21 mouse cellular contexts compared by ENCODE assay signal in genomic region chr3:129893143-129893542, GRCm38 (mm10). TPM values are rescaled to one million over a fixed set of nuclear protein-coding genes. Genes with fewer than 3 reads are reported as not detected.
DNase-seq lines count a peak whose midpoint lies in the region; ATAC-seq and TF ChIP-seq lines count a peak whose summit lies in the region.
"Had no signal": no experiment of that assay in that cellular context is flagged by ENCODE, and none has a peak within 500 bp of the region (broad histone marks: within the 10 kb centered on the region; RNA-seq: fewer than 3 reads in every experiment).

No protein-coding gene starts in this region.

- H3K9ac ChIP-seq in CH12.LX (ENCODE audit: insufficient read depth, low read depth), result no peak overlapping the region

- no peak for ATAC-seq in erythroblast, adult 5-6 weeks (replicated peaks; ENCODE audit: low FRiP score, poor library complexity, severe bottlenecking)
- ATAC-seq: activated CD4-positive, CD25-positive, alpha-beta regulatory T cell, adult 4 months; CD4-positive, CD25-positive, alpha-beta regulatory T cell, adult 4 months; Patski had no signal

- peak overlapping the region; percentile 100 for H3K27ac ChIP-seq in CH12.LX (ENCODE audit: insufficient read depth, low read depth)

- TF ChIP-seq EP300 in CH12.LX (IDR thresholded peaks at IDR 0.05; ENCODE audit: low read length), result peak; percentile 93

- peak overlapping the region; percentile 63 for H3K4me2 ChIP-seq in CH12.LX (ENCODE audit: insufficient read depth, low read depth, poor library complexity, severe bottlenecking)

- no peaks in the 10 kb centered on the region for H3K9me3 ChIP-seq in CH12.LX (replicated peaks; ENCODE audit: low read length)
- H3K9me3 ChIP-seq: G1E had no signal

- DNase-seq in CH12.LX (ENCODE audit: extremely low read depth), result peak; percentile 87
- DNase-seq: adrenal gland, adult 2 months; adrenal gland, adult 8-10 months; adrenal gland, postnatal 10 days; adrenal gland, postnatal 14 days; adrenal gland, postnatal 25 days; adrenal gland, postnatal 36 days; B cell, adult 2 months; cerebellum, adult 11 months; cerebellum, adult 11-12 months; cerebellum, adult 18-20 months; cerebellum, adult 2 months; cerebellum, adult 8-10 months had no signal

- no peak for TF ChIP-seq RAD21 in CH12.LX (IDR thresholded peaks at IDR 0.05; ENCODE audit: low read depth, low read length)

- peaks cover 22 to 36% of the 10 kb centered on the region in 2 experiments for H3K4me1 ChIP-seq in CH12.LX (ENCODE audit: control insufficient read depth in 1 of 2, insufficient read depth in 2 of 2)

- in situ Hi-C loops in CH12.LX (cut with MboI; ENCODE audit: low pct_ligation_motif_present, low pct_unique_long_range_greater_than_20kb, low sequenced_read_pairs), result no loop called here

- H3K27me3 ChIP-seq in CH12.LX (replicated peaks), result no peaks in the 10 kb centered on the region
- H3K27me3 ChIP-seq: Patski had no signal

- peak overlapping the region in 1 of 3 experiments; percentile 45 for H3K4me3 ChIP-seq in CH12.LX (replicated peaks in 1 of 3; ENCODE audit: low read depth in 2 of 3, low read length in 2 of 3, poor library complexity in 1 of 3)

- TF ChIP-seq POLR2A in CH12.LX (IDR thresholded peaks at IDR 0.05; ENCODE audit: low read depth, low read length), result no peak

- peaks cover 24 to 74% of the 10 kb centered on the region in 2 experiments for H3K36me3 ChIP-seq in CH12.LX (replicated peaks in 1 of 2; ENCODE audit: control insufficient read depth in 1 of 2, insufficient read depth in 1 of 2, low read length in 1 of 2)

- dilution Hi-C loops in CH12.LX (cut with MboI; ENCODE audit: extremely low pct_ligation_motif_present, extremely low pct_unique_long_range_greater_than_20kb, low sequenced_read_pairs), result no loop called here

- no peaks in the 10 kb centered on the region for H3K79me2 ChIP-seq in CH12.LX (replicated peaks; ENCODE audit: control insufficient read depth, extremely low read depth, insufficient read depth, poor library complexity, severe bottlenecking)

- no peak for TF ChIP-seq CTCF in CH12.LX (conservative IDR thresholded peaks at IDR 0.05 in 1 of 2, IDR thresholded peaks at IDR 0.05 in 1 of 2; ENCODE audit: low read depth in 2 of 2, low read length in 2 of 2)

TF ChIP-seq in CH12.LX, 34 proteins besides CTCF, POLR2A, EP300 and RAD21:
- TF ChIP-seq MXI1 (IDR thresholded peaks at IDR 0.05; ENCODE audit: low read depth, low read length) (no peak), E2F4 (IDR thresholded peaks at IDR 0.05; ENCODE audit: insufficient replicate concordance, low read depth, low read length) (no peak), IRF4 (IDR thresholded peaks at IDR 0.05; ENCODE audit: low read depth, low read length) (peak; percentile 92), MEF2A (IDR thresholded peaks at IDR 0.05; ENCODE audit: borderline replicate concordance, low read depth, low read length) (peak; percentile 48; the same call in 1 of the 2 replicates), SIN3A (IDR thresholded peaks at IDR 0.05; ENCODE audit: low read length) (peak; percentile 26; the same call in 1 of the 2 replicates), BHLHE40 (IDR thresholded peaks at IDR 0.05; ENCODE audit: low read depth, low read length) (peak; percentile 67), UBTF (IDR thresholded peaks at IDR 0.05; ENCODE audit: low read depth, low read length) (0 out of 2 replicates have a peak, but pooled peaks have one; percentile 8), JUND (conservative IDR thresholded peaks at IDR 0.05; ENCODE audit: low read depth, low read length) (peak; percentile 61), TCF12 (IDR thresholded peaks at IDR 0.05; ENCODE audit: low read depth, low read length) (peak; percentile 74; the same call in 1 of the 2 replicates)

RNA-seq across cellular contexts. Expression of gene Casp6, which starts 8.1 kb away (rescaled TPM):
- total RNA-seq in CH12.LX (2012; rRNA removed), result 6.0 and 10.5 TPM in 2 replicates
- 14.4 and 15.3 TPM in 2 replicates for total RNA-seq in CH12.LX (2014; rRNA removed)
- 26.2 and 31.7 TPM in 2 replicates for polyA plus RNA-seq in CH12.LX (2012; ENCODE audit: insufficient read length, low read depth)
- total RNA-seq in erythroblast, adult 5-6 weeks (2015; ENCODE audit: low replicate concordance), result 4.6 and 20.6 TPM in 2 replicates
- 3.6 and 6.9 TPM in 2 replicates for total RNA-seq in erythroblast, adult 5-6 weeks (2017; ENCODE audit: low replicate concordance)

RNA-seq across cellular contexts. Expression of gene Pla2g12a, which starts 14.7 kb away (rescaled TPM):
- total RNA-seq in CH12.LX (2012; rRNA removed) (38.4 and 50.2 TPM in 2 replicates), CH12.LX (2014; rRNA removed) (78.3 and 81.6 TPM in 2 replicates)
- polyA plus RNA-seq in CH12.LX (2012; ENCODE audit: insufficient read length, low read depth), result 58.6 and 62.1 TPM in 2 replicates
- 16.1 and 29.0 TPM in 2 replicates for total RNA-seq in erythroblast, adult 5-6 weeks (2015; ENCODE audit: low replicate concordance)
- 25.8 and 27.9 TPM in 2 replicates for total RNA-seq in erythroblast, adult 5-6 weeks (2017; ENCODE audit: low replicate concordance)

RNA-seq across cellular contexts. Expression of gene Cfi, which starts 57.5 kb away (rescaled TPM):
- total RNA-seq in CH12.LX (2012; rRNA removed) (0.04 TPM in 1 of 2 replicates, not detected in the other), CH12.LX (2014; rRNA removed) (not detected in 2 replicates)
- polyA plus RNA-seq in CH12.LX (2012; ENCODE audit: insufficient read length, low read depth), result 0.14 TPM in 1 of 2 replicates, not detected in the other
- total RNA-seq in erythroblast, adult 5-6 weeks (2015; ENCODE audit: low replicate concordance), result not detected in 2 replicates
- total RNA-seq in erythroblast, adult 5-6 weeks (2017; ENCODE audit: low replicate concordance), result not detected in 2 replicates
- total RNA-seq: adrenal gland, adult 8-10 months; adrenal gland, postnatal 25 days; ES-E14; G1E; MEL had no signal
- polyA plus RNA-seq: activated CD4-positive, CD25-positive, alpha-beta regulatory T cell, adult 4 months; C2C12; CD4-positive, CD25-positive, alpha-beta regulatory T cell, adult 4 months; G1E had no signal
